Mouse (Mus musculus): ENCODE measurements around the gene Med11. TPM values are rescaled to one million over a fixed set of nuclear protein-coding genes. Genes with fewer than 3 reads are reported as not detected.

The Med11 gene
- total RNA-seq, 2 experiments from 2014 or later: 13.2 to 17.3 TPM

Small RNAs within 50 kb of the gene (microRNA-seq; reads per million reads assigned to microRNA genes)
- gene Mir7115: 2.1 to 3.0 reads per million in 2 experiments

Other genes with a start within 250 kb of the Med11 start
- 10 to 100 TPM; 30.5 to 34.6 TPM for gene Slc16a11, start 239.2 kb upstream of the Med11 start, total RNA-seq (2021)
- gene Slc16a13, start 230.9 kb upstream of the Med11 start, total RNA-seq (2021): 1 to 10 TPM; 6.9 to 9.4 TPM
- 1 to 10 TPM; 1.1 to 1.3 TPM for gene Bcl6b, start 222.1 kb upstream of the Med11 start, total RNA-seq (2021)
- gene 0610010K14Rik, start 214.0 kb upstream of the Med11 start, total RNA-seq (2021): 10 to 100 TPM; 41.4 to 45.6 TPM
- 1 to 10 TPM; 3.9 to 5.1 TPM for gene Gm21988, start 212.1 kb upstream of the Med11 start, total RNA-seq (2021)
- gene Rnasek, start 212.1 kb upstream of the Med11 start, total RNA-seq (2021): 100 to 1,000 TPM; 242 to 288 TPM
- gene Alox12, start 196.6 kb upstream of the Med11 start, total RNA-seq (2021): not detected
- gene Alox12e, start 129.3 kb upstream of the Med11 start, total RNA-seq (2021): not detected
- gene Alox15, start 99.9 kb upstream of the Med11 start, total RNA-seq (2021): not detected
- gene Pelp1, start 41.9 kb upstream of the Med11 start, total RNA-seq (2021): 10 to 100 TPM; 33.3 to 36.2 TPM
- gene Arrb2, start 19.3 kb upstream of the Med11 start, total RNA-seq (2021): 100 to 1,000 TPM; 103 to 112 TPM
- under 1 TPM; 0.25 to 0.46 TPM for gene Zmynd15, start 7.5 kb downstream of the Med11 start, total RNA-seq (2021)
- gene Cxcl16, start 8.1 kb downstream of the Med11 start, total RNA-seq (2021): under 1 TPM; 0.68 to 0.97 TPM
- not detected for gene Tm4sf5, start 53.3 kb downstream of the Med11 start, total RNA-seq (2021)
- not detected for gene Vmo1, start 62.7 kb downstream of the Med11 start, total RNA-seq (2021)
- not detected for gene Gltpd2, start 67.3 kb downstream of the Med11 start, total RNA-seq (2021)
- gene Psmb6, start 73.4 kb downstream of the Med11 start, total RNA-seq (2021): 100 to 1,000 TPM; 174 to 193 TPM
- gene Gm40193, start 81.0 kb downstream of the Med11 start, total RNA-seq (2021): not detected
- 10 to 100 TPM; 17.5 to 17.7 TPM for gene Pld2, start 88.1 kb downstream of the Med11 start, total RNA-seq (2021)
- 100 to 1,000 TPM; 448 to 494 TPM for gene Mink1, start 111.0 kb downstream of the Med11 start, total RNA-seq (2021)
- gene 4930544D05Rik, start 163.9 kb downstream of the Med11 start, total RNA-seq (2021): 1 to 10 TPM; 1.2 to 1.7 TPM
- gene Chrne, start 167.3 kb downstream of the Med11 start, total RNA-seq (2021): not detected
- not detected for gene Gp1ba, start 187.2 kb downstream of the Med11 start, total RNA-seq (2021)
- gene Rnf167, start 195.3 kb downstream of the Med11 start, total RNA-seq (2021): 10 to 100 TPM; 85.6 to 88.0 TPM
- 100 to 1,000 TPM; 115 to 119 TPM for gene Slc25a11, start 195.6 kb downstream of the Med11 start, total RNA-seq (2021)
- gene Pfn1, start 202.7 kb downstream of the Med11 start, total RNA-seq (2021): 100 to 1,000 TPM; 346 to 373 TPM
- 1 to 10 TPM; 5.2 to 7.4 TPM for gene Eno3, start 205.3 kb downstream of the Med11 start, total RNA-seq (2021)
- 10 to 100 TPM; 48.2 to 50.8 TPM for gene Spag7, start 217.5 kb downstream of the Med11 start, total RNA-seq (2021)
- gene Camta2, start 236.2 kb downstream of the Med11 start, total RNA-seq (2021): 100 to 1,000 TPM; 362 to 388 TPM
- 1 to 10 TPM; 3.0 to 3.5 TPM for gene Inca1, start 248.2 kb downstream of the Med11 start, total RNA-seq (2021)
- 10 to 100 TPM; 75.2 to 83.8 TPM for gene Kif1c, start 248.6 kb downstream of the Med11 start, total RNA-seq (2021)

Data from layer of hippocampus, postnatal 36 days (tissue).